Mouse (Mus musculus) midbrain, embryonic 16.5 days (tissue): Measurements from ENCODE around the gene Fam20a. TPM values are rescaled to one million over a fixed set of nuclear protein-coding genes. Genes with fewer than 3 reads are reported as not detected.

Experiments
- ATAC-seq: fragments of 200-750 bp; cut with Nextera tagmentation; 2 replicates; pipeline ENCODE4 v1.8.0; 2017; ENCODE audit warnings: moderate TSS enrichment
- H3K27ac ChIP-seq: fragments of 300-500 bp; sonication (generic); 2 replicates; pipeline ENCODE4 v1.5.1; 2014; ENCODE audit warnings: mild to moderate bottlenecking, low read length, mixed read lengths
- H3K27me3 ChIP-seq: fragments of 300-500 bp; sonication (generic); 2 replicates; pipeline ENCODE4 v1.6.1; 2014; ENCODE audit warnings: low read depth, low read length, mixed read lengths; ENCODE audit not compliant: control insufficient read depth, insufficient read depth
- H3K36me3 ChIP-seq: fragments of 300-500 bp; sonication (generic); 2 replicates; pipeline ENCODE4 v1.6.1; 2014; ENCODE audit warnings: mild to moderate bottlenecking, low read length, moderate library complexity, mixed read lengths; ENCODE audit not compliant: control insufficient read depth, insufficient read depth
- H3K4me1 ChIP-seq: fragments of 300-500 bp; sonication (generic); 2 replicates; pipeline ENCODE4 v1.6.1; 2014; ENCODE audit warnings: mild to moderate bottlenecking, low read length, mixed read lengths; ENCODE audit not compliant: control insufficient read depth, insufficient read depth
- H3K4me2 ChIP-seq: fragments of 300-500 bp; sonication (generic); 2 replicates; pipeline ENCODE4 v1.6.1; 2014; ENCODE audit warnings: mild to moderate bottlenecking, low read length, mixed read lengths
- H3K4me3 ChIP-seq: fragments of 300-500 bp; sonication (generic); 2 replicates; pipeline ENCODE4 v1.5.1; 2014; ENCODE audit warnings: low read depth, mild to moderate bottlenecking, low read length, moderate library complexity, mixed read lengths
- H3K9ac ChIP-seq: fragments of 300-500 bp; sonication (generic); 2 replicates; pipeline ENCODE4 v1.6.1; 2014; ENCODE audit warnings: low read depth, low read length, mixed read lengths
- H3K9me3 ChIP-seq: fragments of 300-500 bp; sonication (generic); replicated peaks from 2 replicates; pipeline ENCODE4 v1.6.1; 2014; ENCODE audit warnings: mild to moderate bottlenecking, low read length, mixed read lengths; ENCODE audit not compliant: control insufficient read depth, poor library complexity, severe bottlenecking
- WGBS: fragments of 180-500 bp; shearing (Covaris S2); extraction: QIAGEN DNeasy Blood & Tissue Kit; methylation state at CpG from one replicate; pipeline ENCODE4 v1.1.7; 2014; 5-methylcytosine and 5-hydroxymethylcytosine counted together
- polyA plus RNA-seq: library from polyadenylated mRNA; unstranded; fragments of >200 nt; fragmentation: Nextera tagmentation; extraction: Ambion mirVana; gene quantifications from 2 replicates; pipeline ENCODE4 v1.2.1, GENCODE M21; 2015

Fam20a gene
- polyA plus RNA-seq, 1 experiment from 2014 or later, result 3.9 TPM

GRCm38 (mm10) chr11:109671136-109672020 is 50.7 kb downstream of the Fam20a start:
- ATAC-seq, result no peak
- Histone ChIP-seq H3K27ac (no peak overlapping the region), H3K27me3 (no peaks in the 10 kb centered on the region), H3K9me3 (no peaks in the 10 kb centered on the region), H3K4me3 (no peak overlapping the region), H3K36me3 (peaks cover 15% of the 10 kb centered on the region), H3K4me2 (no peak overlapping the region), H3K9ac (no peak overlapping the region), H3K4me1 (no peaks in the 10 kb centered on the region)
- 69% methylated on average over 6 of the region's 6 CpGs for WGBS

GRCm38 (mm10) chr11:109670026-109670916 is 51.8 kb downstream of the Fam20a start:
- Histone ChIP-seq H3K36me3 (peaks cover 24% of the 10 kb centered on the region), H3K4me2 (no peak overlapping the region), H3K27me3 (no peaks in the 10 kb centered on the region), H3K4me1 (no peaks in the 10 kb centered on the region), H3K4me3 (no peak overlapping the region), H3K9me3 (no peaks in the 10 kb centered on the region), H3K9ac (no peak overlapping the region), H3K27ac (0 out of 2 replicates have a peak overlapping the region, but pooled peaks have one; percentile 5)
- 59% methylated on average over 14 of the region's 14 CpGs for WGBS
- ATAC-seq, result peak; percentile 74; the same call in 1 of the 2 replicates

- peaks cover 29% of the 10 kb centered on the region for H3K36me3 ChIP-seq
Measured at GRCm38 (mm10) chr11:109669149-109669708, 52.9 kb downstream of the Fam20a start.

GRCm38 (mm10) chr11:109668115-109668725 is 53.9 kb downstream of the Fam20a start:
- H3K4me3 ChIP-seq, result no peak overlapping the region
- no peak overlapping the region for H3K4me2 ChIP-seq
- no peak for ATAC-seq
- 84% methylated on average over 8 of the region's 8 CpGs for WGBS
- H3K27ac ChIP-seq, result no peak overlapping the region
- no peaks in the 10 kb centered on the region for H3K9me3 ChIP-seq
- peaks cover 33% of the 10 kb centered on the region for H3K36me3 ChIP-seq
- H3K4me1 ChIP-seq, result no peaks in the 10 kb centered on the region
- no peaks in the 10 kb centered on the region for H3K27me3 ChIP-seq
- H3K9ac ChIP-seq, result no peak overlapping the region

More at GRCm38 (mm10) chr11:109669149-109669708, 52.9 kb downstream of the Fam20a start:
- Histone ChIP-seq H3K4me1 (no peaks in the 10 kb centered on the region), H3K9me3 (no peaks in the 10 kb centered on the region), H3K4me2 (no peak overlapping the region), H3K4me3 (no peak overlapping the region), H3K9ac (no peak overlapping the region), H3K27me3 (no peaks in the 10 kb centered on the region), H3K27ac (no peak overlapping the region)
- 92% methylated on average over 8 of the region's 8 CpGs for WGBS
- no peak for ATAC-seq

GRCm38 (mm10) chr11:109667371-109667770 is 54.7 kb downstream of the Fam20a start:
- Histone ChIP-seq H3K27me3 (no peaks in the 10 kb centered on the region), H3K36me3 (peaks cover 40% of the 10 kb centered on the region), H3K4me3 (no peak overlapping the region), H3K4me2 (no peak overlapping the region), H3K9me3 (no peaks in the 10 kb centered on the region), H3K9ac (no peak overlapping the region), H3K4me1 (no peaks in the 10 kb centered on the region), H3K27ac (no peak overlapping the region)
- WGBS, result 91% methylated on average over 19 of the region's 19 CpGs
- ATAC-seq, result no peak

- no peak overlapping the region for H3K9ac ChIP-seq
- no peaks in the 10 kb centered on the region for H3K9me3 ChIP-seq
- no peak overlapping the region for H3K4me3 ChIP-seq
- 94% methylated on average over 13 of the region's 13 CpGs for WGBS
- no peaks in the 10 kb centered on the region for H3K4me1 ChIP-seq
- H3K4me2 ChIP-seq, result no peak overlapping the region
- peaks cover 44% of the 10 kb centered on the region for H3K36me3 ChIP-seq
- no peak overlapping the region for H3K27ac ChIP-seq
- no peaks in the 10 kb centered on the region for H3K27me3 ChIP-seq
- ATAC-seq, result no peak
Measured at GRCm38 (mm10) chr11:109666411-109666810, 55.7 kb downstream of the Fam20a start.

- no peaks in the 10 kb centered on the region for H3K9me3 ChIP-seq
- H3K4me3 ChIP-seq, result no peak overlapping the region
- no peak overlapping the region for H3K9ac ChIP-seq
- no peaks in the 10 kb centered on the region for H3K4me1 ChIP-seq
- H3K27ac ChIP-seq, result no peak overlapping the region
- peaks cover 51% of the 10 kb centered on the region for H3K36me3 ChIP-seq
- no peak for ATAC-seq
- no peak overlapping the region for H3K4me2 ChIP-seq
- 86% methylated on average over 6 of the region's 6 CpGs for WGBS
- no peaks in the 10 kb centered on the region for H3K27me3 ChIP-seq
Measured at GRCm38 (mm10) chr11:109665424-109665823, 56.7 kb downstream of the Fam20a start.

GRCm38 (mm10) chr11:109664293-109664692 is 57.8 kb downstream of the Fam20a start:
- Histone ChIP-seq H3K36me3 (peaks cover 57% of the 10 kb centered on the region), H3K27ac (no peak overlapping the region), H3K4me1 (no peaks in the 10 kb centered on the region), H3K4me3 (no peak overlapping the region), H3K27me3 (no peaks in the 10 kb centered on the region), H3K4me2 (no peak overlapping the region), H3K9ac (no peak overlapping the region), H3K9me3 (no peaks in the 10 kb centered on the region)
- ATAC-seq, result no peak
- WGBS, result 92% methylated on average over 13 of the region's 13 CpGs
